Mouse (Mus musculus) spleen, embryonic (tissue): ENCODE measurements around the gene Btbd8.

Source experiments
- CTCF ChIA-PET: fragments of 350-600 bp; sonication (Branson Sonifier 250); formaldehyde crosslinking; loops from one replicate; lab custom pipeline; 2022; lab: Charles Lee

Btbd8 gene

DNA sequence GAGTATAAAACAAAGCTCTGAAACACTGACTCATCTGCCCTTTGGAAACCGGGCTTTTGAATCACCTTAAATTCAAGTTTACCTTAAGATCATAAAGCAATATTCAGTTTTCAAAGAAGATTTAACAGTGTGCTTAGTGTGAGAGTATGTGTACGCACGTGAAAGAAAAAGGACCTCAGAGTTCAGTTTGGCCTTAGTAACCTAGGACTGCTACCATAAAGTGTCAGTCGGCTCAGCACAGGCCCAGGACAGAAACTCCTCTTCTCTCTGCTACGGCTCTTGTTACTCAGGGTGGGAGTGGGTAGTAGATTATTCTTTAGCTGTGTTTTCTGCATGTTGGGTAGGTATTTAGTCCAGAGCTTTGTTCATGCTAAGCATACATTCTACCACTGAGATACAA, 11.8 kb downstream of the Btbd8 start:
- CTCF ChIA-PET: no interaction called here

- CTCF ChIA-PET: no interaction called here
Observed at GRCm38 (mm10) chr5:107450299-107450698, 12.5 kb downstream of the Btbd8 start.

DNA sequence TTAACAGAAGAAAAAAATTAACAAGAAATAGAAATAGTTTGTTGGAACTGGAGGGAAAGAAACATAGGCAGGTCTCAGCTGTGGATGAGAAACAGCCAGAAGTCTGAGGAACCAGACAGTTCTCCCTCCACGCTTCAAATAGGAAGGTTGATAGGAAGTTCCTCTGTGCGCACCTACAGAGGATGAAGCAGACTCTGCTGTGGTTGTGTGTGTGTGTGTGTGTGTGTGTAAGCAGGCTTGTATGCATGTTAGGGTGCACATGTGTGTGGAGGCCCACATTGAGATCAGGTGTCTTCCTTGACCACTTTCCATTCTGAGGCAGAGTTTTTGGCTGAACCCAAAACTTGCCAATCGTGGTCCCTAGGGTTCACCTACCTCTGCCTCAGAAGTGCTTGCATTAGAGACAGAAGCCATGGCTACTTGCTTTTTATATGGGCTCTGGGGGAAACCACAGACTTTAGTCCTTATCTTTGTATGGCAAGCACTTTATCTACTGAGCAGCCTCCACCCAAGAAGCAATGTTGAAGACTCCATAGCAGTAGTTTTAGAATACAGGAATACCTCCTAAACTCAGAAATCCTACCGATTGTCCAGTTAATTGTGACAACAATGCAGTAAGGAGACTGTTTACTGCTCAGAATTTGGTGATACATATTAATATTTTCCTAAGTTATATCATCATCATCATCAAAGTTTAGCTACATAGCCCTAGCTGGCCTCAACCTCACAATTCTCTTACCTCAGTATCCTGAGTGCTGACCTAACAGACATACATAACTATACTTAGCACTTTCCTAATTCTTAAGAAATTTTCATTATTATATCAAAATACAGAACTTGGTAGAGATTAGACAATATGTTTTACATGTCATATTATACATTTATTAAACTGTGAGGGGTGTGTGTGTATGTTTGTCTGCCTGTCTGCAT, 24.6 kb downstream of the Btbd8 start:
- CTCF ChIA-PET: no interaction called here

DNA sequence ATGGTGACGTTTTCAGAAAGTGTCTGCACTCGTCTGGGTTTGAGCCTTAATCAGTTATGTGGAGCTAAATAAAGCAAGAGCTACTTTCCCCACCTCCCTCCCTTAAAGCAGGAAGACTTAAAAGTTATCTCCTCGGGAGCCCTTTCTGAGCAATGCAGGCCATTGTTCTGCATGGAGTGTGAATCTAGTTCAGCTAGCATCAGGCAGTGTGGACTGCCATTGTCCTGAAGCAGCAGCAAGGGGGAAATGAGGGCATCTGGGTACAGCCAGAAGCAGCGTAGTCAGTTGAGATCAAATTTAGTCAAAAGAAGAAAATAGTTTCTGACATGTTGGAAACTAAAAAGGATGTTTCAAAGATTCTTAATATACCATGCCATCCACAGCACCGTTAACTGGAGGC, 28.7 kb downstream of the Btbd8 start:
- CTCF ChIA-PET: no interaction called here

- CTCF ChIA-PET: no interaction called here
Observed at GRCm38 (mm10) chr5:107467098-107467497, 29.3 kb downstream of the Btbd8 start.

DNA sequence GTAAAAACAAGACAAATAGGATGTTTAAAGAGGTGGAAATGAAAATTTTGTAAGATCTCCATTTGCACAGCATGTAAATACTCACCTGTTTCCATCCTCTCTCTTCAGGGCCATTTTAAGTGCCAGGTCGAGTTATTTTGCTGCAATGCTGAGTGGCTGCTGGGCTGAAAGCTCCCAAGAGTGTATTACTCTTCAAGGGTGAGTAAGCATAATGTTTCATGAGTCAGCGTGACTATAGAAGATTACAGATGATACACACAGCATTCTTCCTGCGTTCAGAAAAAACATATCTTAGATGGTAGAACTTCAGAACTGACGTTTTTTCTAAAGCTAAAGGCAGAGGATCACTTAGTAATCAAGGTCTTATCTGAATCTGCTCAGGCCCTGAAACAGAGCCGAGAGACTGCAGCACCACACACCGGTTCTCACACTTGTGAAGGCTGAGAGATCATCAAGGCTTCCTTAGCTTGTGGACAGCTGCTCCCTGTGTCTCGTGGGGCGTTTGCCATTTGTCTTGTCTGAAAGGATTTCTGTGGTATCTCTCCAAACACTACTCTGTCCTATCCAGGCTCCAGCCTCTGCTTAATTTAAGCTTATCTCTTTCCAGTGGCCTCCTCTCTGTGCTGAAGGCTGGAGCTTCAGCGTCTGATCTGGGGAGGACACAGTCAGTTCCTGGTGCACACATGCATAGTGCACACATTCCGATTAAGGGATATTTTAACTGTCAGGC, 33.0 kb downstream of the Btbd8 start:
- CTCF ChIA-PET: no interaction called here

DNA sequence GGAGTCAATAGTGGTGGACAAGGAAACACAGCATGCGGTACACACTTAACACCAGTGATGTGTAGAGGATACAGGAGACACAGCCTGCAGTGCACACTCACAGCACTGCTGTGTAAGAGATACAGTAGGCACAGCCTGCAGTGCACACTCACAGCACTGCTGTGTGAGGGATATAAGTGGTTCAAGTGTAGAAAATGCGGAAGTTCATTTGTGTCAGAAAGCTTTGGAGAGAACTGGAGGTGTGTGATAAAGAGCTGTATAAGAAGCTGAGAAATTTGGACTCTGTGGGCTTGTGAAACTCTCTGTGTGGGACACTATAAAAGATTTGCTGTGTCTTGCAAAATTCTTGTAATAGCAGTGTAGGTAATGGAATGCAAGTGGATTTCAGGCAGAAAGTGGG, 42.4 kb downstream of the Btbd8 start:
- CTCF ChIA-PET: no interaction called here

GRCm38 (mm10) chr5:107488996-107489395, 51.2 kb downstream of the Btbd8 start:
- CTCF ChIA-PET: no interaction called here

DNA sequence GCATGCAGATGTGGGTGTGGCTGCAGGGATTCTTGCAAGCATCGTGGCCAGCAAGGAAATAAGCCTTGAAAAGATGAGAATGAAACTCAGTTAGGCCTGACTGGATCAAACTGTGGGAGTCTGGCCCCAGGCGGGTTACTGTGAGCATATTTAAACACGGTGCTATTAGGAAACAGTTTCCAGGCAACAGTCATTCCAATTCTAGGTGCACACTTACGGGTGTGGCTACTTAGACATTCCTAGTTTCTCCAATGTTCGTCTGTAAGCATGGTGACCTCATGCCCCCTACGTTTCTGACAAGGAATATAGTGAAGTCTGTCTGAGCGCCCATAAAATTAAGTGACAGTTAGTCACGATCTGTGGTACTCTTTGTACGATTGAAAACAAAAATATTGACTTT, 53.2 kb downstream of the Btbd8 start:
- CTCF ChIA-PET: no interaction called here

DNA sequence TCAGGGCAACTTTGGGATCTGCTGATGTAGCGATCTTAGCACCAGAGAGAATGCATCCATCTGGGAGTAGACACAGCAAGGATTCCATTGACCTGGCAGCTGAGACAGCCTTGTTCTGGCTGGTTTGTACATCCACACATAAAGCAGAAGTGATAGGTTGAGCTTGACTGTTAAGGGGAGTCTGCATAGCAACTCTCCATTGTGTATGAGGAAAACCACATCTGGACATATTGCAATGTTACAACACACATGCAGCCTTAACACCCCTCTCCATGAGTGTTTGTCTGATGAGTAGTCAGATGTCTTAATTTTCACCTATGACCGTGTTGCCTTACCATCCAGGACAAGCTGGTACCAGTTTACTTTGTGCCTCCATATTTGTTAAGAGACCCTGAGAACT, 54.7 kb downstream of the Btbd8 start:
- CTCF ChIA-PET: no interaction called here

DNA sequence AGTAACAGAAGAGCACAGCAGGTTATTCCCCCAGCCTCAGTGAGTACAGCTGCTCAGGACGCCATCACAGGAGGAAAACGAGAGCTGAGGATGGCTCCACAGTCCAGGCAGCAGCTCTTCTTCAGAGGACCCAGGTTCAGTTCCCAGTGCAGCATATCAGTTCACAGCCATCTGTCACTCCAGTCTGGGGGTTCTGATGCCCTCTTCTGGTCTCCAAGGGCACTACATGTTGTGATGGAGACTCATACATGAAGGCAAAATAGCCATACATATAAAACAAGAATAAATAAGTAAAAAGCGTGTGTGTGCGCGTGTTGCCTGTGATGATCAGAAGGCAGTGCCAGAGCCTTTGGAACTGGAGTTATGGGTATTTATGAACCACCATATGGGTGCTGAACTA, 57.0 kb downstream of the Btbd8 start:
- CTCF ChIA-PET: no interaction called here

DNA sequence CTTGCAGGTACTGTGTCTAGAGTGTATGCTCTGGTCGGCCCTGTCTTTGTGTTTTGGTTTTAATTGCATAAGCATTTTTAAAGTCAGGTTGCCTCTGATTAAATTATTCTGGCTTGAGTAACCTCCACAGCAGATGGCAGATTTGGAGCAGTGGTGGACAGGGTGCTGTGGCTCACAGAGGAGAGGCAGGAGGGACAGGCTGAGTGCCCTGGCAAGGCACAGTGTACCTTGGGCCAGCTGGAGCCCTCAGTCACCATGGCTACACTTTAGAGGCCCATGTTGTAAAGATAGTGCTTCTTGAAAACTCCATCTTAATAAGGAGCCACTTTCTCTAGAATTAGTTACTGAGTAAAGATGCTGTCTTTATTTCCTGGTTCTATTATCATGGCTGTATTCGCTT, 58.2 kb downstream of the Btbd8 start:
- CTCF ChIA-PET: no interaction called here

GRCm38 (mm10) chr5:107497519-107498501, 60.0 kb downstream of the Btbd8 start:
- CTCF ChIA-PET: no interaction called here

DNA sequence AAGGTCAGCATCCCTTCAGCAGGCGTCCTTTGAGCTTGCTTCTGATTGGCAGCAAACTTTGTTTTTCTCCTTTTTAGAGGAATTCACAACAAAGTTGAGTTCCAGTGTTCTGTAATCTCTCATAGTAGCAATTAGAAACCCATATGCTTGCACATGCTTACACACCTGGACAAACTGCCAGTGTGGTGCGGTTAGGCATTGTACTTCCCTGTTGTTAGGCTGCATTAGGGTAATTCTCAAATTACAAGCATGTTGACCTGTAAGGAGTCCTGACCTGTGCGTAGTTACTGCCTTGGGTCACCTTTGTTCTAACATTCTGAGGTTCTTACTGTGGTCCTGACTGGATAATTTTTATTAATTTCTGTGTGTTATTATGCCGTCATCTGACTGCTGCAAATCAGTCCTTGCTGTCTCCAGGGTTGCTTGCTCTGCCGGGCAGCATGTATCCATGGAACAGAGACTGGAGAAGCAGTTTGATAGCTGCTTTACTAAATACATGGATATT, 61.1 kb downstream of the Btbd8 start:
- CTCF ChIA-PET: no interaction called here

GRCm38 (mm10) chr5:107499891-107500535, 62.2 kb downstream of the Btbd8 start:
- CTCF ChIA-PET: interaction anchor here (0.6 kb wide), 1 partner anchor 23 kb away, joined by 3 read pairs; no protein-coding TSS in a partner anchor

DNA sequence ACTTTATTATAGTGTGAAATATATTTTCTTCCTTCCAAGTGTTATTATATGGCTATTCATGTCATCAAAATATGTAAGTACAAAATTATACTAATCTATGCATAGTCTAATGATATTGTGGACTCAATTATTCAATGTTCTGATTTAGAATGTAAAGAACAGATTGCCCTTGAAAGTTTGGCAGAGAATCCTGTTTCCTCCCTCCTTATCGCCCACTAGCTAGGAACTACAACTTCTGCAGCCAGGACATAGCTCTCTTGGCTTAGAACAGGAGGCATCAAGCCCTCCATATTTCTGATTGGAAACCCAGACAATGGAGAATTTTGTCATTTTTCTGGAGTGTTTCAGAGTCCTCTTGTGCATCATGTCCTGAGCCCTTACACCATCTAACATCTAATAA, 62.9 kb downstream of the Btbd8 start:
- CTCF ChIA-PET: no interaction called here

GRCm38 (mm10) chr5:107507321-107507720, 69.5 kb downstream of the Btbd8 start, which contains the start of gene Gm42669:
Gene Gm42669 (plus strand): TSS chr5:107507621.
- CTCF ChIA-PET: no interaction called here

DNA sequence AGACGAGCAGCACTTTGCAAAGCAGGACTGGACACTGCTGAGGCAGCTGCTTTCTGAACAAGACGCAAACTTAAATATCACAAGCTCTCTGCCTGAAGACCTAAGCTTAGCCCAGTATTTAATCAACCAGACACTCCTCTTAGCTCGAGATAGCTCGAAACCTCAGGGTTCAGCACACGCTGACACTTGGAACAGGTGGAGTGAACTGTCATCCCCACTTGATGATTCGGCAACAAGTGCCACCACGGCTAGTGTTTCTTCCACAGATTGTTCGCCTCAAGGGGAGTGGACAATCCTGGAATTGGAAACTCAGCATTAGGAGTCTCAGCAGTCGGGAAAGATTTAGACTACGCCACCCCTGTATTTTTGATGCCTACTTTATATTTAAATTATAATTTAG, 72.7 kb downstream of the Btbd8 start:
- CTCF ChIA-PET: no interaction called here

GRCm38 (mm10) chr5:107511326-107511725, 73.5 kb downstream of the Btbd8 start:
- CTCF ChIA-PET: no interaction called here

DNA sequence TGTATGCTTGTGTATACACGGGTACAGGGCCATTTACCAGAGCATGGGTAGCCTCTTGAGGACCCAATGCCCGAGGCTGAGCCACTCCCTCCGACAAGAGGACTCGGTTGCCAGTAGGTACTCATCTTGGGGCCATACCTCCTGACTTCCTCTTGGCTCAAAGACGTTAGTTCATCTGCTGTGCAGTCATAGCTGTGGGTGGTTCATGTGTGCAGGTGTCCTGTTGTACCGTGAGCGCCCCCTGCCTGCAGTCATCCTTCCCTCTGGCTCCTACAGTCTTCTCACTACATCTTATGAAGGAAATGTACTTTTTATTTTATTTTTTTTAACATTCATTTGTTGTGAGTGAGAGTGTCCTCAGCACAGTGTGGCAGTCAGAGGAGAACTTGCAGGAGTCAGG, 75.8 kb downstream of the Btbd8 start:
- CTCF ChIA-PET: interaction anchor here (0.5 to 1.1 kb wide), 2 partner anchors 10 to 391 kb away, joined by 4 read pairs; no protein-coding TSS in a partner anchor

- CTCF ChIA-PET: no interaction called here
Observed at GRCm38 (mm10) chr5:107515453-107515852, 77.7 kb downstream of the Btbd8 start.
